Mouse (Mus musculus) bone marrow macrophage, adult 2 months (primary cell): ENCODE data around the gene Ninl.

Experiments
- CTCF ChIP-seq: IDR thresholded peaks from 2 replicates; pipeline ENCODE4 v1.5.1; 2012; ENCODE audit warnings: low read depth, mild to moderate bottlenecking, low read length, moderate library complexity
- POLR2A ChIP-seq: IDR thresholded peaks from 2 replicates; pipeline ENCODE4 v1.6.1; 2012; ENCODE audit warnings: mild to moderate bottlenecking, low read depth, low read length, borderline replicate concordance

DNA sequence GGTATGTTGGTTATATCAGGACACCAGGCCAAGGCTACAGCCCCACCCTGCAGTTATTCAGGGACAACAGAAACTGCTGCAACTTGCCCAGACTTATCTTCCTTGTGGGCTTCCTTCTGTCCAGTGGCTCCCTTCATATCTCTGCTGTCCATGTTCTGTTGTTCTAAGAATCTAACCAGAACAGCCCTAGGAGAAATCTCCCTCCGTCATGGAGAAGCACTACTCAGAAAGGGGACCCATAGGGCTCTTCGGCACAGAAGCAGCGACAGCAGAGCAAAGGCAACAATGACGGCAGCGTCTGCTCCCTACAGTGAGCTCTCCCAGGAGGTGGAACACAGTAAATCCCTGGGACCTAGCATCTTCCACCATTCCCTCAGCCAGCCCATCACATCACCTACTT, 62.3 kb downstream of the Ninl start:
- no peak for TF ChIP-seq POLR2A
- no peak for TF ChIP-seq CTCF
